Mouse (Mus musculus): ENCODE results near the gene Ppp1r3a. TPM values are rescaled to one million over a fixed set of nuclear protein-coding genes. Genes with fewer than 3 reads are reported as not detected.

Gene Ppp1r3a
- not detected for total RNA-seq (2018; cell fraction: chromatin; rRNA removed)
- not detected for total RNA-seq (2018; cell fraction: cytosol; rRNA removed)
- total RNA-seq (2018; cell fraction: nucleus; rRNA removed): not detected
- polyA plus RNA-seq (2018): not detected in 3 replicates

DNA sequence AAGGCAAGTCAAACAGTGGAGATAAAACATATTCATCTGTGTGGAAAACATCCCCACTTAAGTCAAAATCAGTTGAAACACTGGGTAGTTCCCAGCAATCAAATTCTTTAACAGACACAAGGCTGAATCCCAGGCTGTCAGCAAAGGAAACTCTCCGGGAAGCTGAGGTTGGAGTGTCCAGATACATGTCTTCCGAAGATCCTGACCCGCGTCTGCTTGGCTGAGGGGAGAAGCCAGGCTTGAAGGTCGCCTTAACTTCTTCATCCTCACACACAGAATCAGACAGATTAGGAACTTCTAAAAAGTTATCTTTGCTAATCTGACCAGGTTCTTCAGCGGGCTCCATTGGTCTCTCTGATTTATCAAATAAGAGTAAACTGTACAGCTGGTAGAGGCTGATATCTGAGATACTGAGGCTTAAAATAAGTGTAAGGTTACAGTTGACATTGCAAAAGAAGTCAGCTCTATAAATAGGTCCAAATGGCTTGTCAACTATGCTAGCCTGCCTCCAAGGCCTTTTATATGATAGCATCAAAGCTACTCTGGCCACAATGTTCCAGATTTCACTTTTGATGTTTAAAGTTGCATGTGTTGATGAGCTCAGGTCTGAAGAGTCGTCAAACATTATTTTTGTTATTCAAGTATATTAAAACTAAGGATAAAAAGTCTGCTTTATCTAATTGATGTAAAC is at the start of gene Ppp1r3a:
Gene Ppp1r3a, minus strand, starts transcription at position 374 of the 691 bp plus-strand sequence.
- WGBS (ENCODE audit: missing documents): 88% methylated on average over 7 of the region's 7 CpGs
- H3K27ac ChIP-seq: no peak within 1 kb of the TSS
- no peaks in the 10 kb centered on the region for H3K79me2 ChIP-seq (ENCODE audit: inconsistent target)
- H3K36me3 ChIP-seq (ENCODE audit: inconsistent target): no peaks in the 10 kb centered on the region
- H3K4me3 ChIP-seq (ENCODE audit: inconsistent target): no peak within 1 kb of the TSS

DNA sequence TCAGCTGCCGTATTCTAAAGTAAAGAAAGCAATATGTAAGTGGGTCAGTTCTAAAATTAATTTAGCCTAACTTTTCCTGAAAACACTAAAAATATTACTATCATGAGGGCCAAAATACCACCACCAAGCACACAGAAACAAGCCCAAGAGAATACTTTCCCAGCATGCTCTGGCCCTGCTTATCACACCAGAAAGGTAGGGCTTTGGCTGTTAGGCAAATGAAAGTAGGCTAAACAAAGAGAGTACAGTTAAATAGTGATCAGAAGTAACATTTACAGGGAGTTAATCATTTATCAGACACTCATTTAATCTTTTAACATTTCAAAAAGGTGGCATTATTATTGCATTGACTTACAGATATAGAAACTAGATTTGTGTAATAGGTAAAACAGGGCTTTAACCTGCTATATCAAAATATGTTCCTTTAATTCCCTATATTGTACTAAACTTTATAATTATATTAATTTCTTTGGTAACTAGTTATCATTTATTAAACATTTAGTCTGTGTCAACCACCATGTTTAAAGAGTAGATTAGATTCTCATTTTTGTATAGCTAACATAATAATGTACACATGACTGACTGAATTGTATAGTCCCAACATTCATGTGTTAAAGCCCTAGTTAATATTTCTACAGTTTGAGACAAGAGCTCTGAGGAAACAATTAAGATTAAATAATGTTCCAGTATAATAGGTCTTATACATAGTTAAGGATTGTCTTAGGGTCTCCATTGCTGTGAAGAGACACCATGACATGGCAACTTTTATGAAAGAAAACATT is 32.3 kb upstream of the Ppp1r3a start:
- Histone ChIP-seq H3K36me3 (ENCODE audit: inconsistent target) (no peaks in the 10 kb centered on the region), H3K27ac (no peak overlapping the region), H3K4me3 (ENCODE audit: inconsistent target) (no peak overlapping the region), H3K79me2 (ENCODE audit: inconsistent target) (no peaks in the 10 kb centered on the region)
- WGBS (ENCODE audit: missing documents): 93% methylated on average over 1 of the region's 1 CpGs

DNA sequence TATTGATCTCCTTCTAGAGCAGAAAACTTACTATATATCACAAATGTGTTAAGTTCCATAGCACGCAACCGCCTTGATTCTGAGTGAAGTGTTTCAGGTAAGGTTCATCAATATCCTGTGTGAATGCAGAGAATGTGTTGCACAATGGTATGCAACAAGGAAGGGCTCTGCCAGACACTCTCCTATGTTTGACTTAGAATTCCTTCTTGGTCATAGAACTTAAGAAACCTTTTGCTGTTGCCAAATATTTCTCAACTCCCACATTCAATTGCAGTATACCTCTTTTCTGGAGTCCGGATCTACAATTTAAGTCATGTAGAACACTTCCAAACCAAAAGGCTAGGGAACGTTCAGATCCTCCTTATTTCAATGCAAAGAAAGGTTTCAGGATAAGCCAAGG is 22.8 kb upstream of the Ppp1r3a start:
- H3K27ac ChIP-seq: no peak overlapping the region
- 92% methylated on average over 4 of the region's 4 CpGs for WGBS (ENCODE audit: missing documents)
- no peak overlapping the region for H3K4me3 ChIP-seq (ENCODE audit: inconsistent target)
- H3K36me3 ChIP-seq (ENCODE audit: inconsistent target): no peaks in the 10 kb centered on the region
- no peaks in the 10 kb centered on the region for H3K79me2 ChIP-seq (ENCODE audit: inconsistent target)

DNA sequence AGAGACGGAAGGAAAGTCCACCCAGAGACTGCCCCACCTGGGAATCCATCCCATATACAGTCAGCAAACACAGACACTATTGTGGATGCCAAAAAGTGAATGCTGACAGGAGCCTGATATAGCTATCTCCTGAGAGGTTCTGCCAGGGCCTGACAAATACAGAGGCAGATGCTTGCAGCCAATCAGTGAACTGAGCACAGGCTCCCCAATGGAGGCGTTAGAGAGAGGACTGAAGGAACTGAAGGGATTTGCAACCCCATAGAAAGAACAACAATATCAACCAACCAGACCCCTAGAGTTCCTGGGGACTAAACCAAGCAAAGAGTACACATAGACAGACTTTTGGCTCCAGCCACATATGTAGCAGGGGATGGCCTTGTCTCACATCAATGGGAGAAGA is 16.6 kb upstream of the Ppp1r3a start:
- no peaks in the 10 kb centered on the region for H3K79me2 ChIP-seq (ENCODE audit: inconsistent target)
- H3K27ac ChIP-seq: no peak overlapping the region
- H3K36me3 ChIP-seq (ENCODE audit: inconsistent target): no peaks in the 10 kb centered on the region
- 88% methylated on average over 2 of the region's 2 CpGs for WGBS (ENCODE audit: missing documents)
- no peak overlapping the region for H3K4me3 ChIP-seq (ENCODE audit: inconsistent target)

DNA sequence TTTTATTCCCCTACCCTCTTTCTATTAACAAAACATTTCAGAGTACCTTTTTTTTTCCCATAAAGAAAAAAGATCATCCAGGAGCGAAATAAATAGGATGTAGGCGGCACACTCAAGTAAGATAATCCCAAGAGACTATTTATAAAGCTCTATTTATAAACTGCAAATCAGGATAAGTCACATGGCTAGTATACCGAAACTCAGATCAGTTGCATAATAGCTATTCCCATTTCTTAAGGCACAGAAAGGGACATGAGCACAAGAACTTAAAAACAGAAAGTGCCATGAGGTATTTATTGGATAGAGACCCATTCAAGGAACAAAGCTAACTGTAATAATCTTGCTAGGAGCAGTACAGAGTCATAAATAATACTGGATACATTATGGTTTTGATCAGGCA is 2.4 kb upstream of the Ppp1r3a start:
- H3K4me3 ChIP-seq (ENCODE audit: inconsistent target): no peak overlapping the region
- H3K36me3 ChIP-seq (ENCODE audit: inconsistent target): no peaks in the 10 kb centered on the region
- no peaks in the 10 kb centered on the region for H3K79me2 ChIP-seq (ENCODE audit: inconsistent target)
- WGBS (ENCODE audit: missing documents): 82% methylated on average over 3 of the region's 3 CpGs
- no peak overlapping the region for H3K27ac ChIP-seq

DNA sequence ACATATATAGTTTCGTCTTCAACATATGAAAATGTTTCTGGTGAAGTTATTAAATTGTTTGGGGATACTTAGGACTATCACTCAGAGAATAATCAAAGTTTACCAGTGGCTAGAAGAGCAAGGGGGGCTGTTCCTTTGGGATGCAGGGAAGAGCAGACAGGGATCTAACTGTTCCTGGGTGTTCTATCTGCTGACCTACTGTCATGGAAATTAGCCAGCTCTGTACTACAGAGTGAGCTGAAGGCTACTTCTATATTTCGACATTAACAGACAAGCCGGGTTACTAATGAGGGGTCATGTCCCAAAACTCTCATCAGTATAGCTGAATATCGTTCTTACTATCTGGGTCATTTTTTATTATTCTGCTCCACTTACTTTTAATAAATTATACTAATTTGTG is 1.6 kb downstream of the Ppp1r3a start:
- H3K4me3 ChIP-seq (ENCODE audit: inconsistent target): no peak overlapping the region
- no peaks in the 10 kb centered on the region for H3K36me3 ChIP-seq (ENCODE audit: inconsistent target)
- 83% methylated on average over 4 of the region's 4 CpGs for WGBS (ENCODE audit: missing documents)
- H3K79me2 ChIP-seq (ENCODE audit: inconsistent target): no peaks in the 10 kb centered on the region
- H3K27ac ChIP-seq: no peak overlapping the region

DNA sequence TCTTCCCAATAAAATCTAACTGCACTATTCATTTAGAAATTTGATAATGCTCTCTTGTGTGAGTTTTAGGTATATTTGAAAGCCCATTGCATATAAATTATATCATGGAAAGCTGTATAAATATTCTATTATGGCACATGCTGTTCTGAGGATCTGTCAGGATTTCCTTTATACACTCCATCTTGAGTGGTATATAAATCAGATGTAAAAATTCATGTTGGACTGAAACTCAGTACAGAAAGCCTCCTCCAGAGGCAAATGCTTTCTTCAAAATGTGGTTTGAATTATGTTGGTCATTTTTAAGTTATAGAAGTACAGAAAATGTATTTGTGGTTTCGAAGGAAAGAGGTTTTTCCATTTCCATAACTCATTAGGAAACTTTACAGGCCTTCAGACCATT is 2.9 kb downstream of the Ppp1r3a start:
- Histone ChIP-seq H3K4me3 (ENCODE audit: inconsistent target) (no peak overlapping the region), H3K36me3 (ENCODE audit: inconsistent target) (no peaks in the 10 kb centered on the region), H3K27ac (no peak overlapping the region), H3K79me2 (ENCODE audit: inconsistent target) (no peaks in the 10 kb centered on the region)
- 17% methylated on average over 1 of the region's 1 CpGs for WGBS (ENCODE audit: missing documents)

DNA sequence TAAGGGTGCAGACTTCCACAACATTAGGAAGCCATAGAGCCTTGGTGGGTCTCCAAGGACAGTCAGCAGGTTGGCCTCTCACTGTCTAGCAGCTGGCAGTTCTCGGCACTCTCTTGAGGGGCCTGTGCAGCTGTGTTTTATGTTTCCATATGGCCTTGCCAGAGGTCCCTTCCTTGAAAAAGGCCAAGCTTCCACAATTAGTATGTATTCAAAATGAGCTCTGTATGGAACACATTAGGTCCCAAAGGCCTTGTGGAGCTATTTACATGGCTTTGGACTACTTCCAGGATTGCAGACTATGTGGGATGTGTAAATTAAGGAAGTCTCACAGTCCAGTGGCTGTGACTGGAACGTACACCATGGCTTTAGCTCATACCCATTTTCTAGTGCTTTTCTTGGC is 8.1 kb downstream of the Ppp1r3a start:
- Histone ChIP-seq H3K79me2 (ENCODE audit: inconsistent target) (no peaks in the 10 kb centered on the region), H3K36me3 (ENCODE audit: inconsistent target) (no peaks in the 10 kb centered on the region), H3K27ac (no peak overlapping the region), H3K4me3 (ENCODE audit: inconsistent target) (no peak overlapping the region)
- 88% methylated on average over 2 of the region's 2 CpGs for WGBS (ENCODE audit: missing documents)

DNA sequence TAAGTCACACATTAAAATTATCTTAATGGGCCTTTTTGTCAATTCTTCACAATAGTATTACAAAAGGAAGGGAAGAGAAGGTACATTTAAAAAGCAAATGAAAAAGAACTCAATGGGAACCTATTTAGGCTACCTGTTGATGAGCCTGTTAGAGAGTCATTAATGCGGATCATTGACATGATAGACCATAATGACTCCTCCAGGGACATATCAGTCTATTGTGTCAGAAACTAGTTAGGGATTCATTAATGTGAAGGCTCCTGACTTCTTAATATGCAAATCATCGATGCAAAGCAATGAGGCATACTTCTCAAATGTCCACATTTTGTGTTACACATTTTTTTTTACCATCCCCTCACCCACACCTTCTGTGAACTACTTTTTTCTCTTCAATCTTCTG is 19.1 kb downstream of the Ppp1r3a start:
- 90% methylated on average over 2 of the region's 2 CpGs for WGBS (ENCODE audit: missing documents)
- H3K36me3 ChIP-seq (ENCODE audit: inconsistent target): no peaks in the 10 kb centered on the region

DNA sequence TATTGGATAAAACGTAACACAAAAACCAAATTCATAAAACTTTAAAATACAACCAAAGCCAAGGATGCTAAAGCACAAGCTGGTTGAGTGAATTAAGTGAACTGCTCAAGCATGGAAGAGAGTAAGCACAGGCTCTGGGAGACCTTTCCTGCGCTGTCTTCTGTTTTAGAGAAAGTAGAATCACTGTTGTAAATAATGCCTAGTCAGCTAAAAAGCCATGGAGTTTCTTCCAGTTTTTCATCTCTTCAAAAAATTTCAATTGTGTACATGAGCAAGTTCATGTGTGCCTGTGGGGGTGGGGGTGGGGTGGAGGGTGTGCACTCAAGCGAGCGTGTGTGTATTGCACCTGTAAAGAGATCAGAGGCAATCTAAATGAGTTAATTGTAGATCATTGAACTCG is 24.1 kb downstream of the Ppp1r3a start:
- Histone ChIP-seq H3K79me2 (ENCODE audit: inconsistent target) (no peaks in the 10 kb centered on the region), H3K27ac (no peak overlapping the region), H3K36me3 (ENCODE audit: inconsistent target) (no peaks in the 10 kb centered on the region), H3K4me3 (ENCODE audit: inconsistent target) (no peak overlapping the region)
- 73% methylated on average over 5 of the region's 5 CpGs for WGBS (ENCODE audit: missing documents)

More for the DNA sequence above, 19.1 kb downstream of the Ppp1r3a start:
- Histone ChIP-seq H3K79me2 (ENCODE audit: inconsistent target) (no peaks in the 10 kb centered on the region), H3K4me3 (ENCODE audit: inconsistent target) (no peak overlapping the region), H3K27ac (no peak overlapping the region)

DNA sequence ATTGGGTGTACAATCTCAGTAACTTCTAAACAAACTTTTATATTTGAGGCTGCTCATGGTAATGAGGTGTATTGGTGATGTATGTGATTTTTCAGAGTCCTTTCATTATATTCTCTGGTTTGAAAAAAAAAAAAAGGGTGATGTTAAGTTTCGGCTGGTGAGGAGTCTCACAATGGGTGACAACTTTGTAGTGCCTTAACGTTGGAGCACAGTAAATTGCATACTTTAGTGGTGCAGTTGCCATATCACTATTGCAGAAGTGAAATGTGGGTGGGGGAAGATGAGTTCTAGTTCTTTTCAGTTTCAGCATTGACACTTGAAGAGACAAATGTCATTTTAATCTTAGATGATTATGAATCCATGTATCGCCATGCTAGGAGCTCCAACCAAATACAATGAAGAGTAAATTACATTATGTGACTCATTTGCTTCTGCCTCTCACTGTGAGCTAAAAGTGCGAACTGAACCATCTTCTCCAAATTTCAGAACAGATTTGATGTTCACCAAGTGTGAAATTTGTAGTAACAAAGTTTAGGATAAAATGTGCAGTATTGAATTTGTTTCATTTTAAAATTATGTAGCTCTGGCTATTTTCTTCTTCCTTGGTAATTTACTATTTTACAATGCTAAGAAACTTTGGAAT is 34.2 kb downstream of the Ppp1r3a start:
- Histone ChIP-seq H3K36me3 (ENCODE audit: inconsistent target) (no peaks in the 10 kb centered on the region), H3K27ac (no peak overlapping the region), H3K4me3 (ENCODE audit: inconsistent target) (no peak overlapping the region), H3K79me2 (ENCODE audit: inconsistent target) (no peaks in the 10 kb centered on the region)
- WGBS (ENCODE audit: missing documents): 81% methylated on average over 4 of the region's 4 CpGs

DNA sequence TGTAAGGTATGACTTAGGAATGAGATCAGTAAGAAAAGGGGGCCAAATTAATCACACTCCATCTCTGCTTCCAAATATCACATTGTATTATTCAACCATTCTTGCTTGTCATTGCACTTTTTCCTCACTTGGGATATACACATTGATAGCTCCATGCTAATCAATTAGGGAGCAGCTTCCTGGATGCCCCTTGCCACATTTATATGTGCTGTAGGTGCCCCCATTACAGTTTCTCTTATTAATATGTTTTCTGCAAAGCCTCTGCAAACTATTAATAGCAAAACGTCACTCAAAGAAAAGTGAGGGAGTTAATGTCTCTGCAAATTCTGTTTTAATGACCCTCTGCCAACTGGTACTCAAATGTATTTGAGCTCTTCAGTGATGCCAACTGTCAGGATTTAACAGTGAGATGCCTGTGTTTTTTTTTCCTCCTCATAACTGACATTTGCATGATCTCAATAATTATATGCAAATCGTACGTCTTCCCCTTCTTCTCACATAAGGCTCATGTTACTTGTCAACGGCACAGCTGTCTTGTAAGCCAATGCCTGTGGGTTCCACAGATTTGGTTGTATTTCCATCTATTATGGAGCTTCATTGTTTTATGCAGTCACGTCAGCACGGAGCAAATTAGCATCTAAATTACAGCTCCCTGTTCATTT is 34.8 kb downstream of the Ppp1r3a start:
- Histone ChIP-seq H3K27ac (no peak overlapping the region), H3K36me3 (ENCODE audit: inconsistent target) (no peaks in the 10 kb centered on the region), H3K79me2 (ENCODE audit: inconsistent target) (no peaks in the 10 kb centered on the region), H3K4me3 (ENCODE audit: inconsistent target) (no peak overlapping the region)
- 93% methylated on average over 6 of the region's 6 CpGs for WGBS (ENCODE audit: missing documents)

DNA sequence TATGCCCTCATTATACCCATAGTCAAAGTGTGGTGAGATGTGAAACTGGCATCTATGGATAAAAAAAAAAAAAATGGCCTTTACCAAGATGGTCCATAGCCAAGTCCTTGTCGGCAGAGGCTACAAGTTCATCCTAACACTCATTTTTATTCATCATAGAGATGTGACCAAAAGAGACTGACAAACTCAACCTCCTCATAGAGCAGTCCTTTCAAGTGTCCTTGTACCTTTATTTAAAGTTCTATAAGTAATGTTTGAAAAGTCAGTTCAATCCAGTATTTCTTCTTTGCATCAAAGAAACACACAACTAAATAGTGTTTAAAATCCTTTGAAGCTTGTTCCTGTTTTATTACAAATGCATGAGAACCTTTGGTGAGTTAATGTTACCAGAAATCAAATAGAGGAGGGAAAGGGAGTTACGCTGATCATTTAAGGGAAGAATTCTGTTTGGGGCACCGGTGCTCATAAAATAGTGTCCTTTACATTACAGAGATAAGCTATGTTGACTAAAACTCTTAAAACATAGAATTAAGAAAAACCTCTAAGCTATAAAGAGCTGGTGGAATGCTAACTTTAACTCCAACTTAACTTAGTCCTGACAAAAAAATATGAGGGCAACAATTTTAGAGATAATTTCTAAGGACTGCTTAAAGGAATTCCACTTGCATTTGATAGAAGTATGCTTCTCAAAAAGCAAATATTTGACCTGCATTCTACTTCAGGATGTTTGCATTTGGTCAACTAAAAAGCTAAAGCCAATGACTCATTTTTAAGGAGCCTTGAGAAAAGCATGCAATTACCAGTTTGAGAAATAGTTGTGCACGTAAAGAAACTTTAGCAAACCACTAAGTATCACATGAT is 39.7 kb downstream of the Ppp1r3a start:
- H3K4me3 ChIP-seq (ENCODE audit: inconsistent target): no peak overlapping the region
- no peaks in the 10 kb centered on the region for H3K79me2 ChIP-seq (ENCODE audit: inconsistent target)
- H3K27ac ChIP-seq: no peak overlapping the region
- no peaks in the 10 kb centered on the region for H3K36me3 ChIP-seq (ENCODE audit: inconsistent target)
- 87% methylated on average over 4 of the region's 4 CpGs for WGBS (ENCODE audit: missing documents)

DNA sequence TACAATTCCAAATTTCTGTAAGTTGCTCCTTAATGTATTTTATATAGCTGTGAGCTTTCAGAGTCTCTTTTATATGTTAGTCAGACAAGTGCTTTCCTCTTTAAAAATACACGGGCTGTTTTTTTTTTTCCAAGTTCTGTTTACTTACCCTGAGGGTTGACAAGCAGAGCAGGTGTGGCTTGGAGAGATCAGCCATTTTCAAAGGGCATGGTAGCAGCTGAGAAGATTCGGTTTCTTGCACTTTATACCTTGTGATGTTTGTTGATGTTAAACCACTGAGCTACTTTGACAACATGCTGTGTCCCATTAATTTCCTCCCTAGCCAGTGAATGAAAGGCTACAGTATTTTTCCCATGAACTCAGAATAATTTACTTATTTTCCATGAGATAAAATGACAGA is 42.9 kb downstream of the Ppp1r3a start:
- no peaks in the 10 kb centered on the region for H3K36me3 ChIP-seq (ENCODE audit: inconsistent target)
- no peak overlapping the region for H3K27ac ChIP-seq
- H3K79me2 ChIP-seq (ENCODE audit: inconsistent target): no peaks in the 10 kb centered on the region
- H3K4me3 ChIP-seq (ENCODE audit: inconsistent target): no peak overlapping the region
- WGBS (ENCODE audit: missing documents): 73% methylated on average over 2 of the region's 2 CpGs
